Mouse (Mus musculus) bone marrow, adult 2 months (tissue): ENCODE results near the gene Gm20661. TPM values are rescaled to one million over a fixed set of nuclear protein-coding genes. Genes with fewer than 3 reads are reported as not detected.
"Not testable (repeated sequence)": the region's sequence is repeated elsewhere in the genome, so short reads cannot be mapped to it uniquely, and the experiment has no call there.

ENCODE experiments used
- H3K27ac ChIP-seq: fragments of 200-500 bp; 2 replicates; pipeline ENCODE4 v1.5.1; 2012; ENCODE audit warnings: low read depth, mild to moderate bottlenecking, control low read depth, inconsistent platforms, low read length; ENCODE audit not compliant: control insufficient read depth, poor library complexity, insufficient read depth
- H3K4me1 ChIP-seq: fragments of 200-500 bp; 2 replicates; pipeline ENCODE4 v1.6.1; 2011; ENCODE audit warnings: low read length; ENCODE audit not compliant: control insufficient read depth, insufficient read depth
- H3K4me3 ChIP-seq: fragments of 200-500 bp; replicated peaks from 2 replicates; pipeline ENCODE3; 2011; ENCODE audit warnings: mild to moderate bottlenecking, low read depth, low read length, control low read depth; ENCODE audit not compliant: control insufficient read depth
- CTCF ChIP-seq: fragments of 200-500 bp; IDR thresholded peaks from 2 replicates; pipeline ENCODE4 v1.5.1; 2011; ENCODE audit warnings: low read length, control low read depth; ENCODE audit not compliant: control insufficient read depth, insufficient read depth
- POLR2A ChIP-seq: fragments of 200-500 bp; IDR thresholded peaks from 2 replicates; pipeline ENCODE4 v1.6.1; 2011; ENCODE audit warnings: low read depth, mild to moderate bottlenecking, control low read depth, low read length, borderline replicate concordance; ENCODE audit not compliant: control insufficient read depth
- WGBS: fragments of 180-500 bp; shearing (Covaris S2); methylation state at CpG from one replicate; pipeline ENCODE4 v1.1.7; 2018; 5-methylcytosine and 5-hydroxymethylcytosine counted together
- polyA plus RNA-seq: library from polyadenylated mRNA; stranded (reverse); fragments of >200 nt; gene quantifications from 2 replicates; pipeline ENCODE4 v1.2.4, GENCODE M21; 2011; ENCODE audit warnings: low replicate concordance; ENCODE audit not compliant: missing spikeins, insufficient read depth, insufficient read length

The Gm20661 gene
- polyA plus RNA-seq, 1 experiment: 4.7 TPM

DNA sequence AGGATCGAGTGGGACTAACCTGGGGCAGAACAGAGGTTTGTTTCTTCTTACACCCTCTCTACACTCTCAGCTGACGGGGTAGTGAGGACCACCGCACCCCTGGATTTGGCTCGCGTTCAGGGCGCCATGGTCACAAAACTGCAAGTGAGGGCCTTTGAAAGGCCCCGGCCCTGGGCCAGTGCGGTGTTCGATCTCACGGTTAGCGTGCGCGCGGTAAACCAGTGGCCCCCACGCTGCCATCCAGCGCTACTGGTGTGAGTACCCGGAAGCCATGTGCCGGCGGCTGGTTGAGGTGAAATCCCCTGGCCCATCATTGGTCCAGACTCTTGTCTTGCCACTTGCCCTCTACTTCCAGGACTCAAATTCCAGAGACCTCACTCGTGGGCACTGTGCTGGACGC lies 12.7 kb downstream of the Gm20661 start:
- no peak overlapping the region for H3K4me3 ChIP-seq
- H3K27ac ChIP-seq: no peak overlapping the region
- H3K4me1 ChIP-seq: no peaks in the 10 kb centered on the region
- no peak for TF ChIP-seq CTCF
- TF ChIP-seq POLR2A: no peak
- 92% methylated on average over 21 of the region's 21 CpGs for WGBS

DNA sequence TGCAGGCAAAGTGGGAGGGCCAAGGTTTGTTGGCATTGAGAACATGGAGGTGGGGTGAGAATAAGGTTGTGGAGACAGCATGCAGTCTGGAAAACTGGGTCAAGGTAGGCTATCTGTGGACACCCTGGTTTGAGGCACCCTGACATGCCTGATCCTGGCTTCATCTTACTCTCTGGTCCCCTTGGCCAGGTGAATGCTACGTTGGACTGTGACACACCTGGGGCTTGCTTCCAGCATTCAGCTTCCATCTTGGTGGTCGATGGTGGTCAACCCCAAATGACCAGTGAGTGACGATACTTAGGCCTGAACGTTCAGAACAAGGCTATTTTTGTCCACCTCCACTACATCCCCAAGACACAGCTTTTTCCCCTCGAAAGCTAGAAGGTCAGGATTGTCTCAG lies 13.2 kb downstream of the Gm20661 start, which contains the start of gene Gm20662:
Gene Gm20662 (plus strand): TSS at position 301 of the 400 bp plus-strand sequence.
- Histone ChIP-seq H3K27ac (no peak within 1 kb of the TSS), H3K4me3 (no peak within 1 kb of the TSS), H3K4me1 (no peaks in the 10 kb centered on the region)
- TF ChIP-seq CTCF (no peak), POLR2A (no peak)
- 82% methylated on average over 5 of the region's 5 CpGs for WGBS

DNA sequence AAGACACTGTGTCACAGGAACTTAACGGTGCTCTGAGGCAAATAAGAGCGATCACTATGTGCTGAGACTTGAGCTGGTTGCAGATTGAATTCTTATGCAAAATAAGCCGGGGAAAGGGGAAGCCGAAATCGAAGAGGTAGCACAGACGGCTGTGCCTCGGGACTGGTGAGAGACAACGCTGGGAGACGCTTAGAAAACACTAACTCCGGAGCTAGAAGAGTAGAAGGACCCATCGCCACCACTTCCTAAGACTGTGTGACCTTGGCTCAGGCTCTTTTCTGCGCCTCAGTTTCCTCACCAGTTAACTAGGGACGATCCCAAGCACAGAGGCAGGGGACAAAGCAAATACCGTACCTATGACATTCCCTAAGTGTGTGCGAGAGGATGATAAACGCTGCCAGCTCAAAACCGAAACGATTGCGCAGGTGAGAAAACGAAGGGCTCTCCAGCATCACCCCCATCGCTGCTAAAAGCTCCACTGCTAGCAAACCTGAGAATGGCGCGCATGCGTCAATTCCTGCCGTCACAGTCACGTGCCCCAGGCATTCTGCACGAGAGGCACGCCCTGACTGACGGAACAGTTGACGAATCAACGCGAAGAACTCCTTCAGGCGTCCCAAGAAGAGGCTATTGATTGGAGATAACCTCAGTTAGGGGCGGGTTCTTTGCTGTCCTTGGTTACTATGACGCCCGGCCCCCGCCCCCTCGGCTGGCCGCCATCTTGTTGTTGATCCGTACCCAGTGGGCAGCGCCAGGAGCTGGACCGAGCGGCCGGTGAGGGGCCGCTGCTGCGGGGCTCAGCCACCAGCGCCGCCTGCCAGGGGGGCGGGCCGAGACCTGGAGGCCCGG lies 19.3 kb downstream of the Gm20661 start, which contains the start of gene Ip6k1:
Gene Ip6k1 (plus strand): TSS at position 580 of the 849 bp plus-strand sequence.
- peak within 1 kb of the TSS; percentile 91 for H3K27ac ChIP-seq
- H3K4me1 ChIP-seq: no peaks in the 10 kb centered on the region; the same call in 1 of the 2 replicates
- peak within 1 kb of the TSS; percentile 94 for H3K4me3 ChIP-seq
- under 1% methylated on average over 51 of the region's 51 CpGs for WGBS
- TF ChIP-seq CTCF (no peak), POLR2A (peak; percentile 89)

DNA sequence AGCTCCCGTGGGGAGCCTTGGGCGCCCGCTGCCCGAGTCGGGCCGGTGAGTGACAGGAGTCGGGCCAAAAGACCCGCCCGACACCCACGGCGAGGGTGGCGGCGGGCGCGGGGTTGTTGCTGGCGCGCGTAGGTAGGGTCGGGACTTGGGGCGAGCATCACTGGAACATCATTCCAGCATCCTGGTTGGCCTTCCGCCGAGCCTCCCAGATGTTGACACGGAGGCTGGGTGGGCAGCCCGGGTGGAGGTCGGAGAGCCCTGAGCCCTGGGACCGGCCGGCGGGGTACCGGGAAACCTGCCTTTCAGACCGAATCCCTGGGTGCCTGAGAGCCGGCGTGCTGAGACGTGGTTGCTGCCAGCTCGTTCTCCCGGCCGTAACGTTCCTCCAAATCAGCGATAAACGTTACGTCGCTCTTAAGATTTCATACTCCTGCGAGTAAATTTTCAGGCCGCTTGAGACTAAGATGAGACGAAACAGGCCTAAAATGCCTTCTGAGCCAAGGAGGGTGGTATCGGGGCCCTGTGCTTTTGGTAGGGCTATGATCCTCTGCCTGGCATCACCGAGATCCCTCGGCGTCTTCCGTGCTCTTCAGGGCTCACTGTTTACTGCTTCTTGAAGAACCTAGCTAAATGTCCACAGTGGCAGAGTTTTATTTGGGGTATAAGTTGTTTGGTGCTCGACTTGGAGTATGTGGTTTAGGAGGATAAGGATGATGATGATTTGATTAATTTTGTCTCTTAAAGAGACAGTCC lies 20.1 kb downstream of the Gm20661 start:
- WGBS: under 1% methylated on average over 49 of the region's 50 CpGs
- TF ChIP-seq CTCF: no peak
- peak; percentile 40; the same call in 1 of the 2 replicates for TF ChIP-seq POLR2A
- no peaks in the 10 kb centered on the region; the same call in 1 of the 2 replicates for H3K4me1 ChIP-seq

DNA sequence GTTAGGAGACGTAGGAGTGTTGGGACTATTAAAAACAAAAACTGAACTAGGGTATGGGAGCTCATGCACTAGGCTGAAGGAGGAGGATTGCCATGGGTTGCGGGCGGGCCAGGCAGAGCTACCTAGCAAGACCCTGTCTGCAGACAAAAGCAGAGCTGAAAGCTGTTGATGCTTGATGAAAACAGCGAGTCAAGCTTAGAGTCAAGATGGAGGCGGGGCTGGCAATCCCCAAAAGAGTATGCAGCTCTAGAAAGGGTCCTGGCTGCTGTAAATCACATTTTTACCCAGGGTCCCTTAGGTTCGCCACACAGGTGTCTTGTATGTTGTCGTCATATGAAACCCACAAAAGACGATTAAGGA lies 20.7 kb downstream of the Gm20661 start:
- TF ChIP-seq POLR2A (no peak), CTCF (no peak)
- Histone ChIP-seq H3K4me1 (no peaks in the 10 kb centered on the region; the same call in 1 of the 2 replicates), H3K27ac (peak overlapping the region; percentile 31), H3K4me3 (peak overlapping the region; percentile 94)
- 7% methylated on average over 8 of the region's 8 CpGs for WGBS

More for the DNA sequence above, 20.1 kb downstream of the Gm20661 start:
- peak overlapping the region; percentile 91 for H3K27ac ChIP-seq
- H3K4me3 ChIP-seq: peak overlapping the region; percentile 94

DNA sequence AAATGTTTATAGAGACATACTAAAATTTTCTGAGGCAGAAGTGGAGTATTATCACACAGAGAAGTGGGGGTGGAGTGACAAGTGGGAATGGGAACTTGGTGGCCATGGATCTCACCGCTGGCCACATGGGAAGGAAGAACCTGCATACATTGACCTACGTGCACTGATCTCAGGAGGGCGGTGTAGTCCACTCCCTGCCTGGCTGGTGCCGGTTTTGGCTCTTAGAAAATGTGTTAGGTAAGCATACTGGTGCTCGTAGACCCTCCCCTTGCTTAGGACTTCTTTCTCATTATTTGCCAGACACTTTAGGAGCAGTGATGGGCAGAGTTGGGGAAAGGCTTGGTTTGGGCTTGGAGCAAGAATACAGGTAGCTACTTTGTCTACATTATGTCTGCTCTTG lies 25.2 kb downstream of the Gm20661 start:
- no peak for TF ChIP-seq POLR2A
- no peak for TF ChIP-seq CTCF
- H3K4me1 ChIP-seq: no peaks in the 10 kb centered on the region; the same call in 1 of the 2 replicates
- WGBS: 83% methylated on average over 5 of the region's 5 CpGs
- H3K27ac ChIP-seq: no peak overlapping the region
- no peak overlapping the region for H3K4me3 ChIP-seq

DNA sequence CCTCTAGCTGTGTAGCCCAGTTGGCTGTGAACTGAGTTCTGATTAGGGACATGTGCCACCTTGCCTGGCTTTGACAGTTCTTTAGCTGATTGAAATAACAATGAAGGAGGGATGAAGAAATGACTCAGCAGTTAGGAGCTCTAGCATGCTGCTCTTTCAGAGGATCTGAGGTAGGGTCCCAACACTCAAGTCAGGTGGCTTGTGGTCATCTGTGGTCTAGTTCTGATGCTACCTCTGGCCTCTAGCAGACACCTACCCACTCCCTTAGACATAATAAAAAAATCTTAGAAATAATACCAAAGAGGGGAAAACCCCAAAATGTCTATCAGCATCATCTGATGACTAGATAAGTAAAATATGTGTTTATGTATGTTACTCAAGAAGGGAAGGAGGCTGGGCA lies 27.5 kb downstream of the Gm20661 start:
- H3K4me1 ChIP-seq: no peaks in the 10 kb centered on the region
- TF ChIP-seq POLR2A (no peak), CTCF (no peak)
- H3K4me3 ChIP-seq: no peak overlapping the region
- H3K27ac ChIP-seq: no peak overlapping the region

DNA sequence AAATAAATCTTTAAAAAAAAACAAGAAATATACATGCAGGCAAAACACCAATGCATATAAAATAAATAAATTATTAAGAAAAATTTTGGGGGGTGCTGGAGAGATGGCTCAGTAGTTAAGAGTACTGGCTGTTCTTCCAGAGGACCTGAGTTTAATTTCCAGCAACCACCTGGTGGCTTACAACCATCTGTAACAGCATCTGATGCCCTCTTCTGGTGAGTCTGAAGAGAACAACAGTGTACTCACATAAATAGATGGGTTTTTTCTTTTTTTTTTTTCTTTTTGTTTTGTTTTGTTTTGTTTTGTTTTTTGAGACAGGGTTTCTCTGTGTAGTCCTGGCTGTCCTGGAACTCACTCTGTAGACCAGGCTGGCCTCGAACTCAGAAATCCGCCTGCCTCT lies 30.7 kb downstream of the Gm20661 start:
- not testable (repeated sequence) for H3K27ac ChIP-seq, H3K4me3 ChIP-seq, H3K4me1 ChIP-seq
- 98% methylated on average over 2 of the region's 2 CpGs for WGBS
